Mouse (Mus musculus) midbrain, embryonic 14.5 days (tissue): ENCODE measurements at regions not wholly inside any gene's neighbourhood (a gene's known extent, or its start where the extent isn't known, plus 50 kb on each side); places are given as distances from the start of the nearest gene placed in this dataset.

ENCODE experiments used
- ATAC-seq: fragments of 200-750 bp; cut with Nextera tagmentation; 2 replicates; pipeline ENCODE4 v1.8.0; 2017; ENCODE audit warnings: moderate number of reproducible peaks, moderate library complexity; ENCODE audit not compliant: low FRiP score, low TSS enrichment
- DNase-seq: peaks from one replicate; pipeline ENCODE4 v3.0.0-alpha.2; 2015
- H3K27ac ChIP-seq: fragments of 300-500 bp; sonication (generic); replicated peaks from 2 replicates; pipeline ENCODE4 v1.5.1; 2014; ENCODE audit warnings: mild to moderate bottlenecking, low read depth, low read length, moderate library complexity
- H3K27me3 ChIP-seq: fragments of 300-500 bp; sonication (generic); 2 replicates; pipeline ENCODE4 v1.6.1; 2014; ENCODE audit warnings: low read length, control low read depth, mixed read lengths; ENCODE audit not compliant: control insufficient read depth, insufficient read depth
- H3K36me3 ChIP-seq: fragments of 300-500 bp; sonication (generic); 2 replicates; pipeline ENCODE4 v1.6.1; 2014; ENCODE audit warnings: low read length, control low read depth; ENCODE audit not compliant: control insufficient read depth, insufficient read depth
- H3K4me1 ChIP-seq: fragments of 300-500 bp; sonication (generic); 2 replicates; pipeline ENCODE4 v1.6.1; 2014; ENCODE audit warnings: mild to moderate bottlenecking, antibody characterized with exemption, low read length, control low read depth; ENCODE audit not compliant: control insufficient read depth, insufficient read depth
- H3K4me2 ChIP-seq: fragments of 300-500 bp; sonication (generic); 2 replicates; pipeline ENCODE4 v1.6.1; 2014; ENCODE audit warnings: mild to moderate bottlenecking, low read length, moderate library complexity
- H3K4me3 ChIP-seq: fragments of 300-500 bp; sonication (generic); replicated peaks from 2 replicates; pipeline ENCODE4 v1.5.1; 2014; ENCODE audit warnings: low read depth, low read length
- H3K9ac ChIP-seq: fragments of 300-500 bp; sonication (generic); replicated peaks from 2 replicates; pipeline ENCODE4 v1.6.1; 2014; ENCODE audit warnings: mild to moderate bottlenecking, low read length, moderate library complexity
- H3K9me3 ChIP-seq: fragments of 300-500 bp; sonication (generic); 2 replicates; pipeline ENCODE4 v1.6.1; 2016; ENCODE audit warnings: low read length, control low read depth, mixed read lengths; ENCODE audit not compliant: control insufficient read depth
- WGBS: fragments of 180-500 bp; shearing (Covaris S2); extraction: QIAGEN DNeasy Blood & Tissue Kit; methylation state at CpG from one replicate; pipeline ENCODE4 v1.1.7; 2014; 5-methylcytosine and 5-hydroxymethylcytosine counted together

DNA sequence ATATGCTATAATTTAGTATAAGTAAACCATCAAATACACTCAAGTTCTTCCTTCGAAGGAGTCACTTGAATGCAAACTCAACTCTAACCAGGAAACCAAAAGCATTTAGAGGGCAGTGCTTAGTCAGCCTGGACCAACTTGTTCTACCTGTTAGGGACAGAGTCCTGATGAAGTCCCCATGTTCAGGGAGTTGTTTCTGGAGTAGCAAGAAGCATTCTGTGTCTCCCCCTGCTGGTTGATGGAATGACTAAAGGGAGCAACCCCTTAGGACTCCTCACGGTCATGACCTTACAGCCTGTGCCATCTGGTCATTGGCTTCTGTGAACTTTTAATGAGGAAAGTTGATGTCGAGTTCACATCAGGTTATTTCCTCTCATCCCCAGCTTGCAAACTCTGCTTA lies 349.6 kb upstream of the Satb1 start:
- Histone ChIP-seq H3K4me1 (no peaks in the 10 kb centered on the region), H3K4me3 (no peak overlapping the region), H3K36me3 (no peaks in the 10 kb centered on the region), H3K9ac (no peak overlapping the region), H3K9me3 (peaks cover 7% of the 10 kb centered on the region; the same call in 1 of the 2 replicates), H3K27ac (no peak overlapping the region), H3K27me3 (no peaks in the 10 kb centered on the region), H3K4me2 (no peak overlapping the region)
- DNase-seq = peak; percentile 60
- WGBS = 59% methylated on average over 3 of the region's 3 CpGs
- no peak for ATAC-seq

DNA sequence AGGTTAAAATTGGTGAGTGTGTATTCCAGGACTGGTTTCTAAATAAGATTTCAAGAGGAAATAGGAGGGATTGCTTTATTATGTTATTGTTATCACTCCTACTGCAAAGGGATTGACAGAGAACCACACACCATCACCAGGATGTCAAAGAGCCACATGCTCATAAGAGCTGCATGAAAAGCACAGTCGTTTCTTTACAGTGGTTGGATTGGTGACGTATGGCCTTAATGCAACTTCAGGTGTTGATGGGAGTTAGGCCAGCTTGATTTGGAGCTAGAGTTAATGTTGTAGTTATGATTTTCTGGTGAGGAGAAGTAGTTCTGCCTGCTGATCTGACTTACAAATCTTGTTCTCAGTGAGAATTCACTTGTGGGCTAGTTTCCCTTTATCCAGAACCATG lies 344.9 kb upstream of the Satb1 start:
- no peak for ATAC-seq
- Histone ChIP-seq H3K4me1 (no peaks in the 10 kb centered on the region), H3K4me2 (no peak overlapping the region), H3K9ac (no peak overlapping the region), H3K9me3 (peaks cover 7% of the 10 kb centered on the region; the same call in 1 of the 2 replicates), H3K36me3 (no peaks in the 10 kb centered on the region), H3K4me3 (no peak overlapping the region), H3K27ac (no peak overlapping the region), H3K27me3 (no peaks in the 10 kb centered on the region)
- 85% methylated on average over 2 of the region's 2 CpGs for WGBS
- DNase-seq = no peak

GRCm38 (mm10) chr17:52168076-52168838 lies 335.2 kb upstream of the Satb1 start:
- 91% methylated on average over 10 of the region's 10 CpGs for WGBS
- Histone ChIP-seq H3K9me3 (no peaks in the 10 kb centered on the region), H3K27ac (no peak overlapping the region), H3K36me3 (no peaks in the 10 kb centered on the region), H3K4me2 (no peak overlapping the region), H3K4me3 (no peak overlapping the region), H3K4me1 (no peaks in the 10 kb centered on the region), H3K9ac (no peak overlapping the region), H3K27me3 (no peaks in the 10 kb centered on the region)
- DNase-seq (no peak), ATAC-seq (no peak)

GRCm38 (mm10) chr17:52167658-52168057 lies 334.6 kb upstream of the Satb1 start:
- ATAC-seq = no peak
- Histone ChIP-seq H3K27ac (no peak overlapping the region), H3K9ac (no peak overlapping the region), H3K36me3 (no peaks in the 10 kb centered on the region), H3K4me1 (no peaks in the 10 kb centered on the region), H3K9me3 (no peaks in the 10 kb centered on the region), H3K4me2 (no peak overlapping the region), H3K27me3 (no peaks in the 10 kb centered on the region), H3K4me3 (no peak overlapping the region)
- no peak for DNase-seq
- WGBS = 84% methylated on average over 4 of the region's 4 CpGs

- H3K27me3 ChIP-seq = no peaks in the 10 kb centered on the region
- H3K9ac ChIP-seq = no peak overlapping the region
- WGBS = 89% methylated on average over 5 of the region's 5 CpGs
- H3K4me1 ChIP-seq = no peaks in the 10 kb centered on the region
- no peaks in the 10 kb centered on the region for H3K36me3 ChIP-seq
- H3K9me3 ChIP-seq = no peaks in the 10 kb centered on the region
- DNase-seq (no peak), ATAC-seq (no peak)
- H3K4me3 ChIP-seq = no peak overlapping the region
- no peak overlapping the region for H3K4me2 ChIP-seq
- no peak overlapping the region for H3K27ac ChIP-seq
Measured at GRCm38 (mm10) chr17:52165891-52166485, 332.9 kb upstream of the Satb1 start.

- WGBS = 92% methylated on average over 10 of the region's 10 CpGs
- Histone ChIP-seq H3K27ac (no peak overlapping the region), H3K36me3 (no peaks in the 10 kb centered on the region), H3K4me2 (no peak overlapping the region), H3K9ac (no peak overlapping the region), H3K9me3 (no peaks in the 10 kb centered on the region), H3K27me3 (no peaks in the 10 kb centered on the region), H3K4me3 (no peak overlapping the region), H3K4me1 (no peaks in the 10 kb centered on the region)
- DNase-seq (no peak), ATAC-seq (no peak)
Measured at GRCm38 (mm10) chr17:52162559-52163397, 329.7 kb upstream of the Satb1 start.

- Histone ChIP-seq H3K27ac (no peak overlapping the region), H3K9me3 (no peaks in the 10 kb centered on the region), H3K36me3 (no peaks in the 10 kb centered on the region), H3K4me3 (no peak overlapping the region), H3K4me2 (no peak overlapping the region), H3K27me3 (no peaks in the 10 kb centered on the region), H3K9ac (no peak overlapping the region), H3K4me1 (no peaks in the 10 kb centered on the region)
- 93% methylated on average over 5 of the region's 5 CpGs for WGBS
- no peak for ATAC-seq
- DNase-seq = no peak
Measured at GRCm38 (mm10) chr17:52150496-52150895, 317.4 kb upstream of the Satb1 start.

- Histone ChIP-seq H3K4me3 (no peak overlapping the region), H3K36me3 (no peaks in the 10 kb centered on the region), H3K27ac (no peak overlapping the region), H3K4me2 (no peak overlapping the region), H3K4me1 (no peaks in the 10 kb centered on the region), H3K9me3 (no peaks in the 10 kb centered on the region), H3K27me3 (no peaks in the 10 kb centered on the region), H3K9ac (no peak overlapping the region)
- WGBS = 89% methylated on average over 6 of the region's 6 CpGs
- no peak for ATAC-seq
- DNase-seq = no peak
Measured at GRCm38 (mm10) chr17:52149834-52150233, 316.7 kb upstream of the Satb1 start.
